Mouse (Mus musculus): ENCODE results near the gene Plpp1.

Plpp1 gene

DNA sequence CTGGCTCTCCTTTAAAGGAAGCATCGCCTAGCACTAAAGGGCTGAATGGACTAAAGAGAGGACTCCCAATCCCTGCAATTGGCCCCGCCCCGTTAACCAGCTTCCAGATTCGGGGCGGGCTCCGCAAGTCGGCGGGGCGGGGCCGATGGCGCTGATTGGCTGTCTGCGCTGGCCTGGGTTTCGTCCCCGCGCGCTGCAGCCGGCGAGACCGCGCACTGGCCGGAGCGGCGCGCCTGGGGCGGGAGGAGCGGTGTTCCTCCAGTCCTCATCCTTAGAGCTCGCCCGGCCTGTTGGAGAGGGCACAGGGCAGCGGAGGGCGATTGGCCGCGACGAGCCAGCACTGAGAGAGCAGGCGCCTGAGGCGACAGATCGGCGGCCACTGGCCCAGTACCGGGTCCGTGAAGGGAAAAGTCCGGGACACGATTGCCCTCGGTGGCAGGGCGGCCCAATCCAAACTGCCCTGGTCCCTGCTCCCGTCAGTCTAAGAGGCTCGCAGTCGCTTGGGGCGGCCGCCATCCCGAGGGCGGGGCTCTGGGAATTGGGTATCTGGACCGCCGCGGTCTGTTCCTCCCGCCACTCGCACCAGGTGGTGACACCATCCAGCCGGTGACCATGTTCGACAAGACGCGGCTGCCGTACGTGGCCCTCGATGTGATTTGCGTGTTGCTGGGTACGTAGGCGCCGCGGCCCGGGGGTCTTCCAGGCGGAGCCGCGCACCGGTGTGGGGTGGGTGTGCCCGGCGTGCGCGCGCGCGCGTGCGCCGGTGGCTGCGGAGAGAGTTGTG is at the start of gene Plpp1:
Gene Plpp1, plus strand, starts transcription at position 196 of the 784 bp plus-strand sequence.
- DNase-seq (ENCODE audit: low read depth), result peak; percentile 98

DNA sequence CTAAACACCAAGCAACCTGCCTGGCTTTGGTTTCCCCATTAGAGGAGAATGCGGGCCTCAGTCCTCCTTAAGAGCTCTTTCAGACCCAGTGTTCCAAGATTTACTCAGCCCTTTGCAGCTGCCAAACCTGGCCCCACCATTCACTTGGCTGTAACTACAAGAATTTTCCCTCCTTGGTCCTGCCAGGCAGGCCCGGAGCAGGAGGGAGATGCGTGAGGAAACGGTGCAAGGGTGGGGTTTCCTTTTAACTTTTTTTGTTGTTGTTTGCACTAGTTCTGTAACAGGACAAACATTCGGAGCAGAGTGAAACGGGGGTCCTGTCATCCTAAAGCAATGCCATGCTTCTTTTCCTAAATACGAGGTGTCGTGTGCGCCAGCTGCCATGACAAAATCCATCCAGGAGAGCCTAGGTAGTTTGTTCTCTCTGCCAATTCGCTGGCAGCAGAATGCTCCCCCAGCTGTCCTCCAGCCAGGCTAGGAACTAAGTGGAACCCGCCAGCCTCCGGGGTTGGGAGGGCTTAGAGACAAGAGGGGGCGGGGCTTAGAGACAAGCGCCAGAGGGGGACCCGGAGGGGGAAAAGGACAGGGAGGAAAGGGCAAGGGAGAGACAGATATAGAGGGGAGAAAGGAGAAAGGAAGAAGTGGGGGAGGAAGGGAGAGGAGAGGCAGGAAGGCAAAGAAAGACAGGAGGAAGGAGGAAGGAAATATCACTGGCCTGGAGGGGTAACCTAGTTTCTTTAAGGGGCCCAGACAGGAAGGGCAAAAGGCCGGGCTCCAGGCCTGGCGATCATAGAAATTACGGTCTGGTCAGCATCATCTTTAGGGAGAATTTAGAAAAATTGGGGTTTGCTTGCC is 48.9 kb upstream of the Plpp1 start:
- peak; percentile 69 for DNase-seq (ENCODE audit: low read depth)

DNA sequence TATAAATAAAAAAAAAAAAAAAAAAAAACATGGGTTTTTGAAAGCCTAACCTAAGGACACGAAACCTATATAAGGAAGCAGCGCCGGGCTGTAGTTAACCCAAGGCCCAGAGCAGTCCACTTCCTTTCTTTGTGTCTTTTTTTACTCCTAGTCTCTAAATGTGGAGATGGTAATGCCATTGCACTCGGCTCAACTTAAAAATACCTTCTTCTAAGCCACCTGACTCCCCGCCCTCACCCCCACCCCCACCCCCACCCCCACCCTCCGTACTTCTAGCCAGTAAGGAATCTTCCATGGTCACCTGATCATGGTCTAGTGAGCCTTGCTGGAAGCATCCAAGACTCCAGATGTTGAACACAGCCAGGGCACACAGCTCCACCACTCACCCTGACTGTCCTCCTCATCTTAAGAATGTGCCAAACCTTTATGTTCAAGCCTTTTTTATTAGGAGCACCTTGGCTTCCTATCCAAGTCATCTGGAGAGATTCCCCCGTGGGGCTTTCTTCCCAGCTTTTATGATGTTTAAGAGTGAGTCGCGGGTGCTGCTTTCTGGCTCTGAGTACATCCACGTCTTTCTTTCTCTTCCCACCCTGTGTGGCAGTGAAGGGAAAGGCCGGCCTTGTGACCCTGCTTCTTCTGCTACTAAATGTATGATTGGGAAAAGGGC is 48.1 kb upstream of the Plpp1 start:
- peak; percentile 61 for DNase-seq (ENCODE audit: low read depth)

DNA sequence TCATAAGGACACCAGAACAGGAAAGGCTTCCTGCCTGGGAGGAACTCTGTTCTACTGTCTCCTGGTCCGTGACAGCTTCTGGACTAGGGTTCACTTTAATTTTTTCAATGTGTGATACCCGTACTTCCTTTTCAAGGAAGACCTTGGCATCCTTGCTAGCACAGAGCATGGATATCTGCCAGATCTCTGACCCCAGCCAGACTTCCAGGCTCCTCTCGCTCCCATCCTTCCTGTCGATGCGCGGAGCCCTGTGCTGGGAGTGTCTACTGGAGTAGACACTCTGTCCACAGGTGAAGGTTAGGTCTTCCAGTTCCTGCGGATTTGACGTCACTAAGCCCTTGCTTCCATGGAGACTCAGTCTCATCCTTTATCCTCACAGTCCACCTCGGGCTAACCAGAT is 47.1 kb upstream of the Plpp1 start:
- no peak for DNase-seq (ENCODE audit: low read depth)

DNA sequence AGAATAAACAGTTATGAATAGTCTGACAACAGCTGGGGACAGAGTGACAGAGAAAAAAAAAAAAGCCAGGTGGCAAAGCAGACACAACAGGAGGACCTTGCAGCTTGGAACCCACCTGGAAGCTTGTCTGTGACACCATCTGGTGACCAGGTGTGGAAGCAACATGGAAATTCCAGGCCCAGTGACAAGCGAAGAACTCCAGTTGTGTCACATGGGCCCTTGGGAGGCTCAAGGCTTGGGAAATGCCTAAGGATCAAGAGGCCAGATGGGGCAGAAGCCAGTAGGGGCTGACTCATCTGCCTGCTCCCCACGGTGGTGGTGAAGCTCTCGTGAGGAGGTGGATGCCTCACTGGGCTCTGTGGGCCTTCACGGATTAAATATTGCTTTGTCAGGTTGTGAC is 45.7 kb upstream of the Plpp1 start:
- peak; percentile 51 for DNase-seq (ENCODE audit: low read depth)

DNA sequence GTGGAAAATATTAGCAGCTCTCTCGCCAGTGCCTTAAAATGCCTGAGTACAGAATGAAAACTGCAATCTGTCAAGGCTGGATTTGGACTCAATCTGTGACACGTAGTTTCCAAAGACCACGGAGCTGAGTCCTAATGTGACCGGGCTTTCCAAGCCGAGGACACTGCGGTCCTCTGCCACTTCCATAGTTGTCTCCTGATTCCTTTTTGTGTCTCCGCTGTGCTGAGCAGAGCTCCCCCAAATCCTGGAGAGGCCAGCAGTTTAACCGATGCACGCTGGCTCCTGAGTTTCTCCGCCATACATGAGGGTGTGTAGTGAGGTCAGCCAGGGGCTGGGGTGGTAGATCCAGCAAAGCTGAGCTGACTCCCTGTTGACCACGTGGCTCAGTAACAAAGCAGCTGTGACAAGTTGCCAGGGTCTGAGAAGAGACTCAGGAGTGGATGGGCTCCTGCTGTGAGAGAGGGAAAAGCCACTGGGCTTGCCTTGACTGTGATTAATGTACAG is 45.0 kb upstream of the Plpp1 start:
- DNase-seq (ENCODE audit: low read depth), result peak; percentile 33

DNA sequence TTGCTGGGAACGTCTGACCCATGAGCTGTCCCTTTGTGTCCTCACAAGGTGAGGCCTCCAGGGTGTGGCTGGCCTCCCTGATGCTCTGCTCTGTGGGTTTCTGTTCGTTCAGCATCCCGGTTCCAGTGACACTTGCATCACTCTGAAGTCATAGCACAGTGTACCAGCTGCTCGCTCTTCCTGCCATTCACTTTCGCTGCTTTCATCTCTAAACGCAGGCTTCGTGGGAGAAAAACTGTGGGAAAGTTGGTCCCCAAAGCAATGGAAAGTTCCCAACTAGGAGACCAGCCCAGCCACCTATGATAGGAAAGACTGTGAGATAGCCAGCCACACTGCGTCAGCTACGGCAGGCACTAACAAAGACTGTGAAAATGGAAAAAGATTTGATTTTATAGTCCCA is 43.2 kb upstream of the Plpp1 start:
- DNase-seq (ENCODE audit: low read depth), result no peak

DNA sequence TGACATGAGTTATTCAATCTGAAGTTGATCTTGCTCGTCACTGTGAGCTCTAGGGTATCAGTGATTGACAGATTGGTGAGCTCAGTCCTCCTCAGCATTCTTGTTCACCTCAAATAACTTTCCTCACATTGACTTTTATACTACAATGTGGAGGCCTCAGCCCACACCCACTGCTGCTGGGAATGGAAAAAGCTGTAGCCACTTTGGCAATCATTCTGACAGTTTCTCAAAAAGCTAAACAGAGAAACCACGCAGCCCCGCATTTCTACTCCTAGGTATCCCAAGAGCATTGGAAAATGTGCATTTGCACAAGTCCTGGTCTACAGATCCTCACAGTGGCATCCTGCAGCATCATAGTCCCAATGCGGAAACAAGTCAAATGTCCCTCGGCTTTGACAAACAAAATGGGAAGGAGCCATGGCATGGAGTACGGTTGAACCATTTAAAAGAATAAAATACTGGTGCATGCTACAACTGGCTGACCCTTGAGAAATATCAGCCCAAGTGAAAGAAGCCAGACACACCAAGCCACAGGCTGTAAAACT is 42.0 kb upstream of the Plpp1 start:
- peak; percentile 57 for DNase-seq (ENCODE audit: low read depth)

DNA sequence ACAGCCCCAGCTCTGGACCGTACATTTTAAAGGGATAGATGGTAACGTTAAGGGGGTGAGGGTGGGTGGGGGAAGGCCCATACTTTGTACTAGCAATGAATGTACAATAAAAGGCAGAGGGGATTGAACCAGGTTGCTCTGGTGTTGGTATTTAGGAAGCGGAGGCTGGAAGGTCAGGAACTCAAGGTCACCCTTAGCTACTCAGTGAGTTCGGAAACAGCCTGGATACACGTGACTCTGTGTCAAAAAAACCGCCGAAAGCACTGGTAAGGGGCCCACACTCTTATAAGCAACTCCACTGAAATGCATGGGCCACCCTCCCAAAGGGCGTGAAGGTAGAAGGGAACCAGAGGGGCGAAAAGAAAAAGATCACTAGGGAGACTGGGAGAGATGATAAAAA is 41.2 kb upstream of the Plpp1 start:
- DNase-seq (ENCODE audit: low read depth), result no peak

DNA sequence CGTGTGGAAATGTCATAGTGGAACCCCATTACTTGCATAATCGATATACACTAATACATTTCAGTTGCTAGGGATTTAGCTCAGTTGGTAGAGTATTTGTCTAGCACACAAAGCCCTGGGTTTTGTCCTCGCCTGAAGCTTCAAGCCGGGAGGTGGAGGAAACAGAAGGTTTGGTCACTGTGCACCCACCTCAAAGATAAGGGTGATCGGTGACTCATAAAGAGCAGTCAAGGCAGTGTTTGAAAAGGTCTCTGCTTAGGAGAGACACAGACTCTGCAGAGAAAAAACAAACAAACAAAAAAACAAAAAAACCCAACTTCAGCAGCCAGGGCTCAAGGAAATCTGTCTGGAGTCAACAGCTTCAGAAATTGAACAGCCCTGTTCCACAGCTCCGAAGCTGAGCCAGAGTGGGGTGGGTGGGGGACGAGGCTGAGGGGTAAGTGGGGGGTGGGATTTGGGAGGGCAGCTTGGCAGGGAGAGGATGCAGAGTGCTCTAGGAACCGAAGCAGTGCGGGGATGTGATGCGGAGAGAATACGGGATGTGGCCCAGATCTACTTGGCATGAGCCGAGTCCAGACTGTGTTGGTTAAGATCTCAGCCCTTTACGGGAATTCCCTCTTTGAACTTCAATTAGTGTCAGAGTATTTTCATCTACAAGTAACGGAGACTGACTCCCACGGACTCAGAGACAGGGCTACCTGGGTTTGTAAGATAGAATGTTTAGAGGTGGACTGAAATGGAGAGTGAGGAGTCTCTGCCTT is 40.6 kb upstream of the Plpp1 start:
- no peak for DNase-seq (ENCODE audit: low read depth)

DNA sequence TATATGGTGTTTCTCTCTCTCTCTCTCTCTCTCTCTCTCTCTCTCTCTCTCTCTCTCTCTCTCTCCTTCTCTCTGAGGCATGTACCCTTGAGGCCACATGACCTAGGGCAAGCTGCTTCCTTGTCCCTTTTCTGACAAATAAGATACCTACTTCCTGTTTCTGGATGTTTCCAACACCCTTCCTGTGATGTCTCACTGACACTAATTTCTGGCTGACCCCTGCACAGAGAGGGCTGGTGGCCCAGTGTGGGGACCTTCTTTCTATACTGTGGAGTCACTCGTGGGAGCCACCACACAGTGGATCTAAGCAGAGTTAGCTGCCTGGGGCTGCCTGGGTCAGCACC is 40.1 kb upstream of the Plpp1 start:
- no peak for DNase-seq (ENCODE audit: low read depth)

DNA sequence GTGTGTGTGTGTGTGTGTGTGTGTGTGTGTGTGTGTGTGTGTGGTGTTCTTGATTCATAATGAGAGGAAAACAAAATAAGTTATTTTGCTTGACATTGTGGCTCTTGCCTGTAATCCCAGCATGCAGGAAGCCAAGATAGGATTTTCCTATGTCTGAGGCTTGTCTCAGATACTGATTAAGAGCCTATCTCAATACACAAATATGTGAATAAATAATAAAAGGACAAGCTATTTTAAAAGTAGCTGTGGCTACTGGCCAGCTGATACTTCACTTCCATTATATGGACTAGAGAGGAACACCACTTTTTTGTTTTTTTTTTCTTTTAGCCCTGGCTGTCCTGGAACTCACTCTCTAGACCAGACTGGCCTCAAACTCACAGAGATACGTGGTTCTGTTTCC is 38.8 kb upstream of the Plpp1 start:
- no peak for DNase-seq (ENCODE audit: low read depth)

DNA sequence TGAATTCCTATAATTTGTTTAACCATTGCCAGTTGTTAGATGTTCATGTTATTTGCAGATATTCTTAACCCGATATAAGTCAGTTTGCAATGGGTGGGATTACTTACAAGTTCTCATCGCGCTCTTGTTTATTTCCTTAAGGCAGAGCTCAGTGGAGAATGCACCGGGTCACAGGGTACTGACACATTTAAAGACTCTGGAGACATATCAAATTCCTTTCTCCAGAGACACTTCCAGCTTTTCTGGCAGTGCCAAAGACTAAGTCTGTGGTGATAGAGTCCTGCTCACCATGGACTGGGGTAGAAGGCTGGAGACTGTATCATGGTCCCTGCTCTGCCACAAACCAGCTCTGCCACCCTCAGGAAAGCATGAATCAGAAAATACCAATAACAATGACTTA is 38.0 kb upstream of the Plpp1 start:
- peak; percentile 37 for DNase-seq (ENCODE audit: low read depth)

DNA sequence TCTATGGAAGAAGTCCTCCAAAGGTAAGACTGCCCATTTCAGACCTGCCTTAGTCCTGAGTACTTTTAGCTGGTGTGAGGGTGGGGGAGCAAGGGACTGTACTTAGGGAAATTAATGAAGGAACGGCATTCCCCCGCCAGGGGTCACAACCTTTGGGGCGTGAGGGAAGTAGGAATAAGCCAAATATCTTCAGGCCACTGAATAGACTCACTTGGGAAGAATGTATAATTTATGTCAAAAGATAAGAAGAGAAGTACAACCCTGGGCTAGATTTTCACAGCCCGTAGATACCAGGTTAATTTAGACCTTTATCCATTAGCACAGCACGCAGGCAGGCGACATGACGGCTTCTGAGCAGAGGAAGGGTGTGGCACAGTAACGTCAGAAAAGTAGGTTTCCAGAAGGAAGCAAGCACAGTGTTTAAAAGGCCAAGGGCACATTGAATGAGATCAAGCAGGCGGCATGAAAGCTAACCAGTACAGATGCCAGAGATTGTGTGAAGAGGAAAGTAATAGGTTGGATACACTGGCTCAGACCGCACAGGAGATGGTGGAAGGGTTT is 37.0 kb upstream of the Plpp1 start:
- peak; percentile 23 for DNase-seq (ENCODE audit: low read depth)

DNA sequence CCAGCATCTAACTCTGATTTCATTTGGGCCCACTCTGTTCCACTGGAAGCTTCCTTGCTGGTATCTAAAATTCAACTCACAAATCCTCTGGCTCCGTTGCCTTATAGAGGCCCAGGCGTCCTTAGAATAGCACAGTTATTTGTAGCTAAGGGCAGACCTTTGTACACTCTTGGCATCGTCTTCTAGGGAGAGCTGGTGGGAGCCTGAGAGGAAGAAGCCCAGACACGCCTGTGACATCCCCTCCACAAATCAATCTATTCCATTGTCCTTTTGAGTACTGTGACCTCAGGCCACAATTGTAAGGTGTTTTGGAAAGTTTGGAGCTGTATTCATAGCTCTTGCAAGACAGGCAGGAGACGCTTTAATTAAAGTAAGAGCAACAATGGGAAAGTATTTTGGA is 36.0 kb upstream of the Plpp1 start:
- DNase-seq (ENCODE audit: low read depth), result no peak

DNA sequence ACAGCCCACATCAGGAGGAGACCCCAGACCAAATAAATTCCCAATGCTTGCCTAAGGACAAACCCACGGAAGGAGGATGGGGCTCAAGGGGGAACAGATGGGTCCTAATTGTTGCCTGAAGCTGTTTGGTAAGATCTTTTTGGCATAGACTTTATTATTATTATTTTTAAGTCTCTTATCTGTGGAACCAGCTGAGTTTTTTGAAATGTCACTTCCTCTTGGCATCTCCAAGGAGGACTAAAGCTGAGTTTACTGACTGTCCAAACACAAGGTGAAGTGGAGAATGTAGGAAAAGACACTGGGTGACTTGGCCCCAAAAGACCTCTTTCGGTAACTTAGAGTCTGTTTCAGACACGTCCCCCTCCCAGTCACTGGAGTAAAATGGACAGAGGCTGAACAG is 34.9 kb upstream of the Plpp1 start:
- DNase-seq (ENCODE audit: low read depth), result no peak

DNA sequence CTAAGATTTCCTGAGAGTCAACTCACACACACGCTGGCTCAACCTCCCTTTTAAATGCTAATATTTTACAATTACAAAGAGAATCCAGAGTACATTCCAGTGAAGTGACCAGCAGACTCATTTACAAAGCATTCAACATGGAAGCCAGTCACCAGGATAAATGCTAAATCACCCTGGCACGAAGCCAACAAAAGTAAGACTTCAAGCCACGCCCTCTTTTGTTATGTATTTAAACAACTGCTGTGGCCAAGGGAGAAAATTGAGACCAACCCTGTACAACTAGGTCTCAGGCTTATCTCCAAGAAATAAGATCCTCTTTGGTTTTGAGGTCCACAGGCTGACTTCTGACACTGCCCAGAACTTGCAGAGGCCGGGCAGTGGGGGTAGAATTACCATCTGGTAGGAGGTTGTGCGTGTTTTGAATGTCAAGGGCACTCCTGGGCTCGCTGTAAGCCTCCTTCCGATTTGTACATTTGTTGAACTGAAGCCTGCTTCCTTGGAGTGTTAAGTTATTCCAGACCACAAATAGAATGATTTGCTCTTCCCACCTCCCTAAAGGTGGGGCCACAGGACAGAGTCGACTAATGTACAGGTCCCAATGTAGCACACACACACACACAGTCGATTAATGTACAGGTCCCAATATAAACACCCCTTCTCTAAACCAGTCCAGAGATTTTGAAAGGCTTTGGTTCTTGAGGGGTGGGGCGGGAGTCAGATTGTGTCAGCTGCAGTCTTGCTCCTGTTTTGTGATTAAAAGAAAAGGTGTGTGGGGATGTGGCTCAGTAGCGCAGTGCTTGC is 29.9 kb upstream of the Plpp1 start:
- peak; percentile 88 for DNase-seq (ENCODE audit: low read depth)

DNA sequence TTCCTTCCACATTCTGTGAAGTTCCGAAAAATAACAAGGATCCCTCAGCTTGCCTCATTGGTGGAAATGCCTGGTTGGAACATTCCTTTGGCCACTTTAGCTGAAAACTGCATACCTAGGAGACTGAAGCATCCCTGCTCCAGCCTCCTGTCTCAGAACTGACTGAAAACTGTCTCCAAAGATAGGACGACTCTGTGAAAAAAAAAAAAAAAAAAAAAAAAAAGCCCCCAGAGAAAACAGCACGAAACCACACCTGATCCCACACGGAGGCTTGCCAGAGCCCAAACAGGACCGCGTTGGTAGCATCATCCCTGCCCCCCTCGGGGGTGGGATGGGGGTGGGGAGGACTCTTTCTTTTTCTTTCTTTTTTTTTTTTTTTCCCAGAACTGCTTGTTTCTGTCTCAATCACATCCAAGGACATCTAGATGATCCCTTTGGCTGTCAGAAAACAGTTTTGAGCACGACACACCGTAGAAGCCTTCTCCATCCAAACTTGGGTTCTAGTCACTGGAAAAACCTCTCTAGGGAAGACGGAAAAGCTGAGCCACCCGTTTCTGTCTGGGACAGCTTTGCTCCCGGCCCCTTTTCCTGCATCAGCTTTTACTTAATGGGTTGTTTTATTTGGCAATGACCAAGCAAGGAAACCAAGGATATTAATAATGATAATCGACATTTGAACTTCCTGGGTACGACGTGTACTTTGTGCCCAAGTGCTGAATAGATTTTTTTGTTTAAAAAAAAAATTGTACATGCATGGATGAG is 29.0 kb upstream of the Plpp1 start:
- peak; percentile 77 for DNase-seq (ENCODE audit: low read depth)

DNA sequence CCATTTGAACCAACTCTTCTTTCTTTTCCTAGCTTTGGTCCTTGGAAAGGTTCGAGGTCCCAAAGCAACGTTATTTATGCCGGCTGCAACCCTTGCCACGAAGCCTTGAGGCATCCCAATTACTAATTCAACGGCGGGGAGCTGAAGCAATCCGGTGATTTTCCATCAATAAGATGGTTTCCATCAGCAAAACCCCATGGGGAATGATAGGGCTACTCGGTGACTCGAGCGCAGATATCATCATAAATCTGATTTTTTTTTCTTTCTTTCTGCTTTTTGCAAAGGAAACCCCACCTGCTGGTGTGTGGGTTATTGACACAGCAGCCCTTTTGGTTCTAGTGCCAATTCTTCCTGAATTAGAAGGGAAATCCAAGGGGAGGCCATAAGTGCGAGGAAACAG is 28.3 kb upstream of the Plpp1 start:
- peak; percentile 72 for DNase-seq (ENCODE audit: low read depth)

DNA sequence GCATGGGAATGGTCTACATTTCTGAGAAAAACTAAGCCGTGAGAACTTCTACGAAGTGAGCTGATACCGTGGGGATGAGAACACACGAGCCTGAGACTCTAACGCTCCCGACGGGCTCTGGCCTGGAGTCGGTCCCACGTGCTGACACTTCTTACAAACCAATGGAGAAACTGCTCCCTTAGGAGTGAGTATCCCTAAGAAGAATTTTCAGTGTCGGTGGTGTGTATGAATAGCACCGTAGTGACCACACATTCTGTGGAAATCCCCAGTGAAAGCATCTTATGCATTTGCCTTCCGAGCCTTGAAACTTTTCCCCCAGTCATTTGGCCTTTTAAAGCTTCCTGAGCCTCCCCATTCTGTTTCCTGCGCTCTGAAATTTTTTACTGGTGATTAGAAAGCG is 27.7 kb upstream of the Plpp1 start:
- DNase-seq (ENCODE audit: low read depth), result peak; percentile 79

Measured in NIH3T3 (cell line).